Mouse (Mus musculus) forebrain, postnatal 0 days (tissue): ENCODE data around the gene Fkbp5. TPM values are rescaled to one million over a fixed set of nuclear protein-coding genes. Genes with fewer than 3 reads are reported as not detected.
A peak's percentile ranks its signal among the peaks of the same experiment; 100 is the strongest.

Source experiments
- ATAC-seq: fragments of 200-750 bp; cut with Nextera tagmentation; 2 replicates; pipeline ENCODE4 v1.8.0; 2017; ENCODE audit warnings: mild to moderate bottlenecking, moderate library complexity
- DNase-seq: peaks from one replicate; pipeline ENCODE4 v3.0.0-alpha.2; 2015
- H3K27ac ChIP-seq: fragments of 300-500 bp; sonication (generic); 2 replicates; pipeline ENCODE4 v1.5.1; 2014; ENCODE audit warnings: low read depth, mild to moderate bottlenecking, antibody characterized with exemption, low read length, moderate library complexity, mixed read lengths
- H3K27me3 ChIP-seq: fragments of 300-500 bp; sonication (generic); 2 replicates; pipeline ENCODE4 v1.6.1; 2014; ENCODE audit warnings: mild to moderate bottlenecking, low read length, mixed read lengths; ENCODE audit not compliant: insufficient read depth
- H3K36me3 ChIP-seq: fragments of 300-500 bp; sonication (generic); 2 replicates; pipeline ENCODE4 v1.6.1; 2014; ENCODE audit warnings: mild to moderate bottlenecking, moderate library complexity; ENCODE audit not compliant: insufficient read depth
- H3K4me1 ChIP-seq: fragments of 300-500 bp; sonication (generic); 2 replicates; pipeline ENCODE4 v1.6.1; 2014; ENCODE audit warnings: antibody characterized with exemption; ENCODE audit not compliant: insufficient read depth
- H3K4me2 ChIP-seq: fragments of 300-500 bp; sonication (generic); 2 replicates; pipeline ENCODE4 v1.6.1; 2014; ENCODE audit warnings: low read depth, mild to moderate bottlenecking, moderate library complexity
- H3K4me3 ChIP-seq: fragments of 300-500 bp; sonication (generic); 2 replicates; pipeline ENCODE4 v1.5.1; 2014; ENCODE audit warnings: low read depth, low read length, mixed read lengths
- H3K9ac ChIP-seq: fragments of 300-500 bp; sonication (generic); 2 replicates; pipeline ENCODE4 v1.6.1; 2014; ENCODE audit warnings: mild to moderate bottlenecking
- H3K9me3 ChIP-seq: fragments of 300-500 bp; sonication (generic); 2 replicates; pipeline ENCODE4 v1.6.1; 2016; ENCODE audit warnings: low read length
- CTCF ChIP-seq: sonication (generic); IDR thresholded peaks from 2 replicates; pipeline ENCODE4 v1.5.1; 2016; ENCODE audit warnings: antibody characterized with exemption, control low read depth, low read depth
- WGBS: fragments of 180-500 bp; shearing (Covaris S2); extraction: QIAGEN DNeasy Blood & Tissue Kit; methylation state at CpG from one replicate; pipeline ENCODE4 v1.1.7; 2014; 5-methylcytosine and 5-hydroxymethylcytosine counted together
- microRNA-seq, 2 experiments: library from miRNA; unstranded; fragments of <30 nt; microRNA quantifications; one replicate each; pipeline ENCODE4; 2016
- polyA plus RNA-seq: library from polyadenylated mRNA; unstranded; fragments of >200 nt; fragmentation: Nextera tagmentation; extraction: Ambion mirVana; gene quantifications from 2 replicates; pipeline ENCODE4 v1.2.1, GENCODE M21; 2015
- total RNA-seq: library from RNA; depleted of rRNA; stranded (reverse); fragments of >200 nt; gene quantifications from 2 replicates; pipeline ENCODE4 v1.2.3, GENCODE M21; 2014; rRNA removed

The Fkbp5 gene
- total and polyA plus RNA-seq, 2 experiments from 2014 or later, result 21.1 to 37.3 TPM

GRCm38 (mm10) chr17:28355871-28356270 is 161.5 kb downstream of the Fkbp5 start:
- no peak for TF ChIP-seq CTCF
- peaks cover 11% of the 10 kb centered on the region for H3K27me3 ChIP-seq
- no peak overlapping the region for H3K9ac ChIP-seq
- no peaks in the 10 kb centered on the region for H3K4me1 ChIP-seq
- H3K9me3 ChIP-seq, result no peaks in the 10 kb centered on the region
- no peaks in the 10 kb centered on the region for H3K36me3 ChIP-seq
- H3K4me3 ChIP-seq, result no peak overlapping the region
- ATAC-seq (no peak), DNase-seq (no peak)
- 87% methylated on average over 12 of the region's 12 CpGs for WGBS
- H3K27ac ChIP-seq, result no peak overlapping the region
- no peak overlapping the region for H3K4me2 ChIP-seq

GRCm38 (mm10) chr17:28352018-28352417 is 165.3 kb downstream of the Fkbp5 start:
- Histone ChIP-seq H3K9me3 (no peaks in the 10 kb centered on the region), H3K36me3 (no peaks in the 10 kb centered on the region), H3K4me2 (no peak overlapping the region), H3K9ac (no peak overlapping the region), H3K27ac (no peak overlapping the region), H3K27me3 (peaks cover 7% of the 10 kb centered on the region; the same call in 1 of the 2 replicates), H3K4me1 (no peaks in the 10 kb centered on the region), H3K4me3 (no peak overlapping the region)
- TF ChIP-seq CTCF, result no peak
- ATAC-seq (no peak), DNase-seq (no peak)
- 27% methylated on average over 11 of the region's 11 CpGs for WGBS

- H3K27me3 ChIP-seq, result peaks cover 7% of the 10 kb centered on the region; the same call in 1 of the 2 replicates
- peak overlapping the region; percentile 60 for H3K9ac ChIP-seq
- ATAC-seq (no peak), DNase-seq (no peak)
- peak overlapping the region; percentile 90 for H3K4me2 ChIP-seq
- no peak overlapping the region for H3K27ac ChIP-seq
- TF ChIP-seq CTCF, result no peak
- no peaks in the 10 kb centered on the region for H3K9me3 ChIP-seq
- H3K36me3 ChIP-seq, result no peaks in the 10 kb centered on the region
- WGBS, result under 1% methylated on average over 29 of the region's 29 CpGs
- peak overlapping the region; percentile 54 for H3K4me3 ChIP-seq
- no peaks in the 10 kb centered on the region for H3K4me1 ChIP-seq
Observed at GRCm38 (mm10) chr17:28351353-28351890, 165.9 kb downstream of the Fkbp5 start.

GRCm38 (mm10) chr17:28350466-28351352 is 166.6 kb downstream of the Fkbp5 start, which contains the start of gene Tead3:
Gene Tead3 (minus strand): TSS chr17:28350817.
- ATAC-seq, result peak; percentile 84
- H3K9ac ChIP-seq, result peak within 1 kb of the TSS; percentile 60
- H3K27ac ChIP-seq, result peak within 1 kb of the TSS; percentile 45; the same call in 1 of the 2 replicates
- no peaks in the 10 kb centered on the region for H3K9me3 ChIP-seq
- peak; percentile 24; the same call in 1 of the 2 replicates for TF ChIP-seq CTCF
- peak; percentile 75 for DNase-seq
- peaks cover 7% of the 10 kb centered on the region; the same call in 1 of the 2 replicates for H3K27me3 ChIP-seq
- 2% methylated on average over 63 of the region's 73 CpGs for WGBS
- peak within 1 kb of the TSS; percentile 90 for H3K4me2 ChIP-seq
- no peaks in the 10 kb centered on the region for H3K36me3 ChIP-seq
- peak within 1 kb of the TSS; percentile 54 for H3K4me3 ChIP-seq
- no peaks in the 10 kb centered on the region for H3K4me1 ChIP-seq

GRCm38 (mm10) chr17:28349901-28350465 is 167.3 kb downstream of the Fkbp5 start:
- WGBS, result 3% methylated on average over 37 of the region's 54 CpGs
- Histone ChIP-seq H3K9ac (peak overlapping the region; percentile 55), H3K4me3 (peak overlapping the region; percentile 54), H3K4me1 (no peaks in the 10 kb centered on the region), H3K9me3 (no peaks in the 10 kb centered on the region), H3K4me2 (peak overlapping the region; percentile 90), H3K27ac (peak overlapping the region; percentile 45; the same call in 1 of the 2 replicates), H3K27me3 (peaks cover 7% of the 10 kb centered on the region; the same call in 1 of the 2 replicates), H3K36me3 (no peaks in the 10 kb centered on the region)
- ATAC-seq (peak; percentile 50), DNase-seq (peak; percentile 41)
- TF ChIP-seq CTCF, result no peak

- ATAC-seq, result no peak
- 14% methylated on average over 12 of the region's 13 CpGs for WGBS
- no peak for DNase-seq
- peak overlapping the region; percentile 54 for H3K4me3 ChIP-seq
- H3K4me2 ChIP-seq, result peak overlapping the region; percentile 90
- no peaks in the 10 kb centered on the region for H3K36me3 ChIP-seq
- no peaks in the 10 kb centered on the region for H3K4me1 ChIP-seq
- no peaks in the 10 kb centered on the region for H3K9me3 ChIP-seq
- H3K9ac ChIP-seq, result peak overlapping the region; percentile 55
- peaks cover 7% of the 10 kb centered on the region; the same call in 1 of the 2 replicates for H3K27me3 ChIP-seq
- H3K27ac ChIP-seq, result no peak overlapping the region
- no peak for TF ChIP-seq CTCF
Observed at GRCm38 (mm10) chr17:28349264-28349880, 168.0 kb downstream of the Fkbp5 start.

Small RNA genes within 50 kb of the gene (microRNA-seq; reads per million reads assigned to microRNA genes)
- gene Gm25195 (0 reads per million in 2 experiments), gene Mir6969 (0 reads per million in 2 experiments)

Other genes with a start within 250 kb of the Fkbp5 start
- 32.5 and 35.2 TPM in 2 replicates for gene Fance, start 204.0 kb downstream of the Fkbp5 start, total RNA-seq
- gene Fance, start 204.0 kb downstream of the Fkbp5 start, polyA plus RNA-seq, result 31.2 and 31.4 TPM in 2 replicates
- 1,161 and 1,582 TPM in 2 replicates for gene Rpl10a, start 189.1 kb downstream of the Fkbp5 start, total RNA-seq
- 366 and 462 TPM in 2 replicates for gene Rpl10a, start 189.1 kb downstream of the Fkbp5 start, polyA plus RNA-seq
- gene Tead3, start 166.7 kb downstream of the Fkbp5 start, total RNA-seq, result 4.5 and 4.8 TPM in 2 replicates
- 1.1 and 1.4 TPM in 2 replicates for gene Tead3, start 166.7 kb downstream of the Fkbp5 start, polyA plus RNA-seq
- gene Tulp1, start 152.3 kb downstream of the Fkbp5 start, total RNA-seq, result 1.2 and 1.8 TPM in 2 replicates
- gene Tulp1, start 152.3 kb downstream of the Fkbp5 start, polyA plus RNA-seq, result 0.86 and 1.5 TPM in 2 replicates
- 0.15 TPM in 1 of 2 replicates, not detected in the other for gene Armc12, start 13.3 kb upstream of the Fkbp5 start, total RNA-seq
- not detected in 2 replicates for gene Armc12, start 13.3 kb upstream of the Fkbp5 start, polyA plus RNA-seq
- not detected in 2 replicates for gene Clpsl2, start 31.9 kb upstream of the Fkbp5 start, total RNA-seq
- not detected in 2 replicates for gene Clpsl2, start 31.9 kb upstream of the Fkbp5 start, polyA plus RNA-seq
- gene Clps, start 43.2 kb upstream of the Fkbp5 start, total RNA-seq, result not detected in 2 replicates
- not detected in 2 replicates for gene Clps, start 43.2 kb upstream of the Fkbp5 start, polyA plus RNA-seq
- gene Lhfpl5, start 58.1 kb upstream of the Fkbp5 start, total RNA-seq, result 10.6 and 11.9 TPM in 2 replicates
- 11.4 and 13.2 TPM in 2 replicates for gene Lhfpl5, start 58.1 kb upstream of the Fkbp5 start, polyA plus RNA-seq
- 55.4 and 69.6 TPM in 2 replicates for gene Srpk1, start 105.2 kb upstream of the Fkbp5 start, total RNA-seq
- 66.6 and 75.1 TPM in 2 replicates for gene Srpk1, start 105.2 kb upstream of the Fkbp5 start, polyA plus RNA-seq
- 2.0 and 3.3 TPM in 2 replicates for gene Slc26a8, start 172.7 kb upstream of the Fkbp5 start, total RNA-seq
- gene Slc26a8, start 172.7 kb upstream of the Fkbp5 start, polyA plus RNA-seq, result 1.3 and 1.8 TPM in 2 replicates
- 28.7 and 33.5 TPM in 2 replicates for gene Mapk14, start 173.8 kb upstream of the Fkbp5 start, total RNA-seq
- gene Mapk14, start 173.8 kb upstream of the Fkbp5 start, polyA plus RNA-seq, result 16.6 and 20.4 TPM in 2 replicates
- gene AC170998.1, start 208.6 kb upstream of the Fkbp5 start, total RNA-seq, result 1.2 and 5.6 TPM in 2 replicates
- 1.7 TPM in 1 of 2 replicates, not detected in the other for gene AC170998.1, start 208.6 kb upstream of the Fkbp5 start, polyA plus RNA-seq